Mouse (Mus musculus): ENCODE data around the gene Il4ra.

DNA sequence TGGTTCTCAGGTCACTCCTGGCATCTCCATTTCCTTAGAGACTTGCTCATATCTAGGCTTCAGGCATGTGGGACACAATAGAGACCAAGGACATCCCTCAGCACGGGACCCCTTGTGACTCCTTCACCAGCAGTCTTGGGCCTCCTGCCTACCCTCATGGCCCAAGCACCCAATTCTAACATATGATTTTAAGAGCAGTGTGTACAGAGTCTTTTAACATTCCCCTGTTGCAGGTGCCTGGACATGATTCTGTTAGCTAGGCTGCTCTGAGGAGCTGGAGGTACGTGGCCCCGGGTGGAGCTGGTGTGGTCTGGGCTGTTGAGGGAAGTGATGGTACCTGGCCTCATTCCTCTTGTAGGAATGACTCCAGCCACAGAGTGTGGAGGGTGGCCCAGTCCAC lies 11.2 kb downstream of the Il4ra start:
- TF ChIP-seq CTCF (IDR thresholded peaks at IDR 0.05; ENCODE audit: control insufficient read depth, insufficient read depth, low read length) = no peak
- TF ChIP-seq POLR2A (IDR thresholded peaks at IDR 0.05; ENCODE audit: borderline replicate concordance, control insufficient read depth, low read depth, low read length) = no peak

Measured in bone marrow, adult 2 months (tissue).